Mouse (Mus musculus) megakaryocyte, embryonic 14.5 days (primary cell): Measurements from ENCODE around the gene Cst11. TPM values are rescaled to one million over a fixed set of nuclear protein-coding genes. Genes with fewer than 3 reads are reported as not detected.
A peak's percentile ranks its signal among the peaks of the same experiment; 100 is the strongest.

Experiments used
- H3K27me3 ChIP-seq: replicated peaks from 2 replicates; pipeline ENCODE3; 2012; ENCODE audit warnings: inconsistent platforms
- H3K36me3 ChIP-seq: replicated peaks from 2 replicates; pipeline ENCODE3; 2012; ENCODE audit warnings: low read length, inconsistent platforms, mixed read lengths
- H3K4me1 ChIP-seq: 2 replicates; pipeline ENCODE4 v1.6.1; 2012; ENCODE audit warnings: inconsistent platforms
- H3K4me3 ChIP-seq: replicated peaks from 2 replicates; pipeline ENCODE3; 2012; ENCODE audit warnings: moderate library complexity, mild to moderate bottlenecking, inconsistent platforms
- H3K9me3 ChIP-seq: 2 replicates; pipeline ENCODE4 v1.6.1; 2012; ENCODE audit warnings: inconsistent platforms
- FLI1 ChIP-seq: IDR thresholded peaks from 2 replicates; pipeline ENCODE4 v1.6.1; 2012; ENCODE audit warnings: low read length, inconsistent platforms, mixed read lengths
- GATA1 ChIP-seq: IDR thresholded peaks from 3 replicates; pipeline ENCODE4 v1.6.1; 2012; ENCODE audit warnings: mixed read lengths, low read length, inconsistent platforms, borderline replicate concordance
- polyA plus RNA-seq: library from polyadenylated mRNA; stranded (reverse); fragments of >175 nt; gene quantifications from 2 replicates; pipeline ENCODE4 v1.2.3, GENCODE M21; 2012; ENCODE audit warnings: low replicate concordance; ENCODE audit not compliant: insufficient read depth

The Cst11 gene
- polyA plus RNA-seq, 1 experiment = not detected

DNA sequence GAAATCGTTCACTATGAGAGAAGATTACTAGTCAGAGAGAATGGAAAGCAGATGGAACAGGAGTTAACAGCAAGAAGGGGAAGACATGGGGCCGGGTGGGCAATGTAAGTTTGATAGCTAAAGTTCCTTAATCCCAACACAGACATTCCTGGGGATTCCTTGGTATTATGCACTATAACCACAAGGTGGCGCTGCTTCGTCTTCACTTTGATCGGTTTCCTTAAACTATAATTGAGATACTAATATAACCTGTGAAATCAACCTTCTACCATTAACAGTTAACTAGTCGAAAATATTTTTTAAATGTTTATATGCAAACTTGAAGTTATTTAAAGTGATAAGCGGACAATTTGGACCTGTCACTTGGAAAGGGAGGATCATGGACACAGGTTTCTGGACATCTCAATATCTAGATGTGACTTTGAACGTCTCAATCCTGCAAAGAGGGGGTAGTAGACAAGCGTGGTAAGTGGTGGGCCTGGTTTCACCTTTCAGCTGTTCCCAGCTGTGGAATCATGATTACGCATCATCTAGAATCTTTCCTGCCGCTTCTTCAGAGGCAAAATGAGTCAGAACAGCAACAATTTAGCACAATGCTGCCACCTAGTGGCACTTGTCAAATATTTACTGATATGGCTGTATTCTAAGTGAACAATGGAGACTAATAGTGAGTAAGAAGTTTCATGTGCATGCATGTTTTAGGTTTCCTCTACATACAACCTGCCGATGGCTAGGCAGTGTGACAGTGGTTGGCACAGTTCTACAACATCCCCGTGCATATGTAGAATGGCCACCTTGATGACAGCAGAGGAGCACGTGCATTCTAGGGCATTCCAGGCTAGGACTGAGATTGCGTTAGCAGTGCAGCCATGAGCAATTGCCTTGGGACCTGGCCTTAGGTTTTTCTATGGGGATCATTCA is 19.1 kb downstream of the Cst11 start:
- Histone ChIP-seq H3K4me1 (peaks cover 36% of the 10 kb centered on the region), H3K36me3 (no peaks in the 10 kb centered on the region), H3K4me3 (peak overlapping the region; percentile 89), H3K27me3 (peaks cover 9% of the 10 kb centered on the region), H3K9me3 (no peaks in the 10 kb centered on the region)
- TF ChIP-seq GATA1 (no peak), FLI1 (no peak)

DNA sequence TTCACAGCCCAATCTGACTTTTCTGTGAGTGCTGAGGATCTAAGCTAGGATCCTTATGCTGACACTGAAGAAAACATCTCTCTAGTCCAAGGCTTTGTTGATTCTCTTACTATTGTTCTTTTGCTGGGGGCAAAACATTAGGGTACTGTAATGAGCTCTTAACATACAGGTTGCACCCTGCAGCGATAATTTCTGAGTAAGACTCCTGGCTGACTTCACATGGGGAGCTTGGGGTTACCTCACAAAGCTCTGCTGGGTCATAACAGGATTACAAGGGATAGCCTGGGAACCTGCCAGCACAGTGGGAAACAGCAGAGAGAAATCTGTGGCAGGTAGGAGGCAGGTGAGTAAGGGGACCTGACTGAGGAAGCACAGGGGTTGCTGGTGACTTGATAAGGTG is 21.2 kb downstream of the Cst11 start, which contains the start of gene Cstl1:
Gene Cstl1 (plus strand): TSS at position 301 of the 400 bp plus-strand sequence.
- peaks cover 33% of the 10 kb centered on the region for H3K4me1 ChIP-seq
- no peak for TF ChIP-seq FLI1
- TF ChIP-seq GATA1 = no peak

DNA sequence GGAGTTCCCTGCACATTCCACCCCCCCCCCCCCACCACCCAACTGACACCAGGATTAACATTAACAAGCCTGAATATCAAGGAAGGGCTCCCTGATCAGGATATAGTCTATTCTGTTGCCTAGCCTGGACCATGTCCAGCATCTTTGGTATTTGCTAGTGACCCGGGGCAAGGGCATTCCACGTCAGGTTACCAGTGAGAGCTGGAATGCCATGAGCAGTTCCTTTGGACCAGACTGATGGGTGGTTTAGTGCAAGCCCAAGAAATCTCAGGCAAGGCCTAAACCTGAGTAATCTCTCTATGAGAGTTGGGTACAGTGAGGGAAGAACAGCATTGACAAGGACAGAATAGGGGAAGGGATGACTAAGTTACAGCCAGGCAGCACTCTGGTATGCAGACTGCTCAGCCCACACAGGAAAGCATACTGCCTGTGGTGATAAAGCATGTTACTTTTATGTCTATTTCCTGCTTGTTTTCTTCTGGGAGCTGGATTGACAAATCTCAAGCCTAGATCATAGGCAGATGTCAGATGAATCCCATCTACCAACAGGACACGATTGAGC is 27.4 kb downstream of the Cst11 start:
- no peaks in the 10 kb centered on the region for H3K36me3 ChIP-seq

More for the DNA sequence above, 21.2 kb downstream of the Cst11 start, which contains the start of gene Cstl1:
- Histone ChIP-seq H3K27me3 (peaks cover 7% of the 10 kb centered on the region), H3K4me3 (no peak within 1 kb of the TSS), H3K9me3 (no peaks in the 10 kb centered on the region), H3K36me3 (no peaks in the 10 kb centered on the region)

DNA sequence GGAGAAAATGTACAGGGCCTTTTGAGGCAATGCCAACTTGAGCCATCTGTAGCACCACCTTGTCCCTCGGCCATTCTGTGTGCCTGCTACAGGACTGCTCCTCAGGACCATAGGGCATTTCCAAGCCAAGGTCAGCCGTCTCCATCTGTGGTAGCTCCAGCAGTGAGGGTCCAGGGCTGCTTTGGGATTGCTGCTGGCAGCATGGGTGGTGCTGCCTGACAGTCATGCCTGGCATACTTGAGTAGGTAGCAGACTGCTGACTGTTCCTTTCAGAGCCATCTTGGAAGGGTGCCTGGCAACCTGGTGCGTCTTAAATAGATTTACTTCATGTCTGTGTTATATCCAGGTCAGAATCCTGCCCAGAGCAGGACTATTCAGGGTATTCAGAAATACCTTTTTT is 28.3 kb downstream of the Cst11 start:
- H3K36me3 ChIP-seq = no peaks in the 10 kb centered on the region
- H3K4me3 ChIP-seq = no peak overlapping the region
- H3K4me1 ChIP-seq = peaks cover 14% of the 10 kb centered on the region
- no peak for TF ChIP-seq GATA1
- no peak for TF ChIP-seq FLI1
- H3K27me3 ChIP-seq = peaks cover 4% of the 10 kb centered on the region
- peaks cover 12% of the 10 kb centered on the region for H3K9me3 ChIP-seq

More for the DNA sequence above, 27.4 kb downstream of the Cst11 start:
- H3K27me3 ChIP-seq = peaks cover 4% of the 10 kb centered on the region
- peaks cover 12% of the 10 kb centered on the region for H3K9me3 ChIP-seq
- TF ChIP-seq GATA1 = no peak
- TF ChIP-seq FLI1 = no peak
- H3K4me1 ChIP-seq = peaks cover 21% of the 10 kb centered on the region
- H3K4me3 ChIP-seq = no peak overlapping the region

DNA sequence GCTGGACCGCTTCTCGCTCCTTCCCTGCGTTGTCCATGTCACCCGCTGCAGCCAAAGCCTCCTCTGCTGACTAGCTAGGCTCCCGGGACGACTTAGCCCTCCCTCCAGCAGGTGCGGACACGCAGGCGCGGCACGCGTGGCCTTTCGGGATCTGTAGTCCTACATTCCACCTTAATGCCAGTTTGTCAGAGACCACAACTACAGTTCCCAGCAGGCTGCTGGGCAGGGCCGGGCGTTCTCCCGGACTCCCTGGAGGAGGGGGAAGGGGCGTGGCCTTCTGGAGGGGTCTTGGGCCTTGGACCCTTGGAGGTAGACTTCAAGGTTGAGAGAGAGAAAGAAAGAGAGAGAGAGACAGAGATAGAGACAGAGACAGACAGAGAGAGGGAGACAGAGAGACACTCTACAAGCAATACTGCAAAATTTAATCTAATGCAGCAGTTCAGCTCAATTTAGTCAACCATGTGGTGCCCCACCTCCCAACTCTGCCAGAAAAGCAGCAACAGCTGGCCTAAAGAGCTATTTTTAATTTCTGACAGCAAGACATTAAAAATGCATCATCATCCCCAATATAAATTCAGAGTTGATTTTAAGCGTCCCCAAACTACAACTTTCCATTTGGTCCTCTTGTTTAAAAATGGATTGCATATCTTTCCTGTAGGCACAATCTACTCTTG is 38.8 kb downstream of the Cst11 start, which contains the start of gene Napb:
Gene Napb (minus strand): TSS at position 141 of the 674 bp plus-strand sequence.
- TF ChIP-seq GATA1 = no peak
- TF ChIP-seq FLI1 = no peak
- H3K36me3 ChIP-seq = no peaks in the 10 kb centered on the region
- H3K9me3 ChIP-seq = 0 out of 2 replicates have a peak, but pooled peaks cover 4% of the 10 kb centered on the region
- H3K4me3 ChIP-seq = peak within 1 kb of the TSS; percentile 92
- H3K4me1 ChIP-seq = peaks cover 24% of the 10 kb centered on the region
- H3K27me3 ChIP-seq = peaks cover 10% of the 10 kb centered on the region

DNA sequence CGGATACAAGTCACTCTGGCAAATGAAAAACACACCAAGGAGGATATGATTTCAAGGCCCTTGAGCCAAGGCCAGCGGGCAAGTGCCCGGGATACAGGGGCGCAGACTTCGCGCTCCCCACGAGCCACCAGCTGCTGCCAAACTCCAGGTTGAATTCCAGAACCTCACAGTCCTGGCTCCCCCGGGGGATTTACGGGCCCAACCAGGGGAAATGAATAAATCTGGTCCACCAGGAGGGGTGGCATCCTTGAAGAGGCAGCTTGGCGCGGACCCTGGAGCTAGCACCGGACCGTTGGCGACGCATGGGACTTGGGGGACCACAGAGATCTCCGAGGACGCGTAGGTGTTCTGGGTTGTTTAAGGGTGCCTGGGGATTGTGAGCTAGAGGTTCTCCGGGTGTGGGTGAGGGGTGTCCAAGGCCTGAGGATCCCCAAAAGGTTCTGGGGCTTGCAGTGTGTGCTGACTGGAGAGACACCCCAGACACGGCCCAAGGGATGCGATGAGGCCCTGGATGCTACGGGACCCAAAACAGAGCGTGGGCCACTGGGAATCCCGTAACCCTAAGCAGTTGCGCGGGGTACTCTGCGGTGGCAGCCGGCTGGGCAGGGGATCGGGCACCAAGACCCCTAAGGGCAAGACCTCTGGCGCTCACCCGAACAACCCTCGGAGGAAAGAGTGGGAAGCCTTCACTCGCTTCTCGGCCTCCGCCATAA is 39.5 kb downstream of the Cst11 start:
- TF ChIP-seq GATA1 (no peak), FLI1 (no peak)
- peak overlapping the region; percentile 92 for H3K4me3 ChIP-seq

DNA sequence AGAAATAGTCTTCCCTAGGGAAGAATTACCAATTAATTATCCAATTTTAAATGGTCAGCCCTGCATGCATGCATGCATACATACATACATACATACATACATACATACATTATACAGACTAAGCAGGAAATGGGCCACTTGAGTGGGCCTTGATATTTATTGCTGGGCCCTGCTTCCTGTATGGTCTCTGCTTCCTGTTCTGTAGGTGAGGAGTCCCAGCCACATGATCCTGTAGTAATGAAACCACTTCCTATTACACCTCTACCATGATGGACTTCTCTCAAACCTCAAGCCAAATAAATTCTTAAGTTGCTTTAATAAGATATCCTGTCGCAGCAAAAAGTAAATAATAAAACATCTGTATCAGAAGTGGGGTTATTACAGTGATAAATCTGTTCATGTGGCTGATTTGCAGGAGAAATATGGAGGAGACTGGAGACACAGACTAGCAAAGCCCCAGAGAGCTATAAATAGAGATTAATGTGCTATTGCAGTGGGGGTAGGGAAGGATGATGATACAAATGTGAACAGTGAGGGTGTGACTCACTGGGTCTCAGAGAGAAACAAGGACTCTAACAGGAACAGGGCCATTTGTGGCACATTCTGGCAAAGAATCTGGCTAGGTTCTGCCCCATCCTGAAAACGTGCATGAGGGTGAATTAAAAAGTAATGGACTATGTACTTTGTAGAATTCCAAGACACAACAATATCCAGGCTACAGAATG is 51.9 kb downstream of the Cst11 start:
- Histone ChIP-seq H3K36me3 (no peaks in the 10 kb centered on the region), H3K9me3 (no peaks in the 10 kb centered on the region), H3K27me3 (no peaks in the 10 kb centered on the region), H3K4me3 (no peak overlapping the region), H3K4me1 (peaks cover 10% of the 10 kb centered on the region)
- no peak for TF ChIP-seq FLI1
- TF ChIP-seq GATA1 = no peak

More for the DNA sequence above, 39.5 kb downstream of the Cst11 start:
- Histone ChIP-seq H3K27me3 (peaks cover 10% of the 10 kb centered on the region), H3K4me1 (peaks cover 24% of the 10 kb centered on the region), H3K9me3 (0 out of 2 replicates have a peak, but pooled peaks cover 4% of the 10 kb centered on the region), H3K36me3 (no peaks in the 10 kb centered on the region)

Other genes with a start within 250 kb of the Cst11 start
- 2.6 and 25.6 TPM in 2 replicates for gene Nxt1, start 98.9 kb downstream of the Cst11 start, polyA plus RNA-seq
- 5.2 and 17.8 TPM in 2 replicates for gene Gzf1, start 90.5 kb downstream of the Cst11 start, polyA plus RNA-seq
- gene Napb, start 39.0 kb downstream of the Cst11 start, polyA plus RNA-seq = not detected in 2 replicates
- not detected in 2 replicates for gene Cstl1, start 21.1 kb downstream of the Cst11 start, polyA plus RNA-seq
- not detected in 2 replicates for gene 8030411F24Rik, start 10.5 kb upstream of the Cst11 start, polyA plus RNA-seq
- not detected in 2 replicates for gene Cst12, start 17.9 kb upstream of the Cst11 start, polyA plus RNA-seq
- not detected in 2 replicates for gene Cst8, start 27.3 kb upstream of the Cst11 start, polyA plus RNA-seq
- gene Cst13, start 48.6 kb upstream of the Cst11 start, polyA plus RNA-seq = not detected in 2 replicates
- not detected in 2 replicates for gene Cst9, start 63.6 kb upstream of the Cst11 start, polyA plus RNA-seq
- not detected in 2 replicates for gene 9230104L09Rik, start 93.5 kb upstream of the Cst11 start, polyA plus RNA-seq
- 199 and 636 TPM in 2 replicates for gene Cst3, start 104.2 kb upstream of the Cst11 start, polyA plus RNA-seq
- not detected in 2 replicates for gene Gm1330, start 231.8 kb upstream of the Cst11 start, polyA plus RNA-seq
- gene Gm10750, start 245.7 kb upstream of the Cst11 start, polyA plus RNA-seq = 1.5 TPM in 1 of 2 replicates, not detected in the other